Mouse (Mus musculus): ENCODE data around the gene Phactr4.

DNA sequence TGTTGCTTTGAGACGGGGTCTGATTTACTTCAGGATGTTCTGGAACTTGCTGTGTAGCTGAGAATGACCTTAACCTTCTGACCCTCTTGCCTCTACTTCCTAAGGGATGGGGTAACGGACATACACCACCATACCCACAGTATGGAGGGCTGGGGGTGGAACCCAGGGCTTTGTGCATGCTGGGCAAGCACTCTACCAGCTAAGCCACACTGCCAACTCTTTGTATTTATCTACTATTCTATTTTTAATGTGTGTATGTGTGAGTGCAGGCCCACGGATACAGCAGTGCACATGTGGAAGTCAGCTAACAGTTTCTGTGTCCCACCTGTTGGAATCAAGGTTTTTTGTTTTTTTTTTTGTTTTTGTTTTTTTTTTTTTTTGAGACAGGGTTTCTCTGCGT lies 62.8 kb downstream of the Phactr4 start:
- no peak for TF ChIP-seq CTCF (IDR thresholded peaks at IDR 0.05; ENCODE audit: control insufficient read depth, insufficient read depth, low read length)
- TF ChIP-seq POLR2A (IDR thresholded peaks at IDR 0.05; ENCODE audit: borderline replicate concordance, control insufficient read depth, low read depth, low read length), result no peak
